Mouse (Mus musculus): ENCODE data around the gene Pnkp. TPM values are rescaled to one million over a fixed set of nuclear protein-coding genes. Genes with fewer than 3 reads are reported as not detected.
"Not testable (repeated sequence)": the region's sequence is repeated elsewhere in the genome, so short reads cannot be mapped to it uniquely, and the experiment has no call there.

Pnkp gene
- total RNA-seq, 2 experiments from 2014 or later = 26.4 to 27.3 TPM

DNA sequence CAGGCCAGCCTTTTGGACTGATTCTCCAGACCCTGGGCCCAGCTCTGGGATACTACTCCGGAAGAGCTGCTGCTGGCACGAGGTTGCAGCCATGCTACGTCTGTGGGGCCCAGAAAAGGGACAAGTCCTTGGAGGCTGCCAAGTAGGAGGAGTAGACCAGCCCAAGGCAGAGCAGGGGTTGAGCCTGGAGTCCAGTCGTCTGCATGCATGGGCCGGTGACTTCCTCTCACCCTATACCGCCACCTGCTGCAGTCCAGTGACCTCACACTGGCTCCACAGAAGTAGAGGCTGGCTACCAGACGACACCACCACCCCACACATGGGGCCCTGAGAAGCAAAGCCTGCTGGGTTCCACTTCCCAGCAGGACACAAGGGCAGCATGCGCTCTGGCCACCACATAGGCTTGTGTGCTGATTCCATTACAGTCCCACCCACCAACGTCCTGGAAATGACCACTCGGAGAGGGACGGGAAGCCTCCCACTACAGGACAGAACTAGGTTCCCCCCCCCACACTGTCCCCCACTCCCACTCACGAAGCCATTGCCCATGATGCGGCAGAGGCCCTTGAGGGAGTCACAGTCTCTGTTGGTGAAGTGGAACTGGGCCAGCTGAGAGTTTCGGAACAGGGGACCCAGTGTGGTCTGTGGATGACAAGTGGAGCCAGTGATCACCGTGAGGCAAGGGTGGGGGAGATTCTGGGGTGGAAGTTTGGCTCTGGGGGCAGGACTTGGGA, 9.5 kb downstream of the Pnkp start:
- intact Hi-C loops (cut with DNase I) = no loop called here
- no peak for DNase-seq (ENCODE audit: low spot score in 2 of 2)

DNA sequence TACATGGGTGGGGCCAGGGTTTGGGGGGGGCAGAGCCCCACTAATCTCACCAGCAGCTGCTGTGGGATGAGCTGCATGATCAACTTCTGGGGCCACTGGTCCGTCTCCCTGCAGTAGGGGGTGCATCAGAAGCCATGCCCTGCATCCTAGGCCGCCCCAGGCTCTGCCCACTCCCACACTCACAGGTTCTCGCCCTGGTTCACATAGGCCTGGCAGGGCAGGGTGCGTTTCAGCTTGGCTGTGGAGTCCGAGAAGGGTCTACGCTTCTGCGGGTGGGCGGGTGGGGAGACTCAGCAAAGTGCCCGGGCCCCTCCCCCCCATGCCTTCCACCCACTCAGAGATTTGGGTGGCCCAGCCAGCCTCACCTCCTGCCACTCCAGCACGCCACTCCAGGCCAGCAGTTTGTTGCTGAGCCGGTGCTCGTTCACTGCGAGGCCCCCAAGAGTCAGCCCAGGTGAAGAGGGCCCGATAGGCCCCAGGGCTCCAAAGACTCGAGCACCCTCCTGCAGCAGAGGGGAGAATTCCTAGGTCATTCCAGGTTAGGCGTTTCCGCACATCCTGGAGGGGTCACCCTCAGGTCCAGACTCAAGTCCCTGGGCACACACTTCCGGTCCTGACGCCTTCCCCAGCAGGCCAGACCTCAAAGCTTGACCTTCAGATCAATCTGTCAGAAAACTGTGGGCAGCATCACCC, 10.2 kb downstream of the Pnkp start:
- DNase-seq (ENCODE audit: low spot score in 2 of 2) = no peak
- intact Hi-C loops (cut with DNase I) = no loop called here

DNA sequence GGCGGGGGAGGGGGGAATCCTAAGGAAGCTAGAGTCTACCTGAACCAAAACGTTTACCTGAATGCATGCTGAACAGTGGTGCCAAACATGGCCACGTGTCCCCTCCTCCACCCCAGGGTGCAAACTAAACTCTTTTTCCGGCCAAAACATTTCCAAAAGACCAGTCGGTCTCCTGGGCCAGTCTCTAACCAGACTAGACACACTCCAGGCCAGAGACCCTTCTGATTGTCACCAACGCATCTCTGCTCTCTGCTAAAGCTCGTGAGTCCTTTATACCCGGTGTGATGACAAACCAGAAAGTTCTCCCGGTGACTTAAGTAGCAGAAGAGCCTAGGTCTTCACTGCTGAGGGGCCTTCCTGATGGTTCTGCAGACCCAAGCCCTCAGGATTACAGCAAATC, 10.9 kb downstream of the Pnkp start:
- intact Hi-C loops (cut with DNase I) = no loop called here
- DNase-seq (ENCODE audit: low spot score in 2 of 2) = no peak

DNA sequence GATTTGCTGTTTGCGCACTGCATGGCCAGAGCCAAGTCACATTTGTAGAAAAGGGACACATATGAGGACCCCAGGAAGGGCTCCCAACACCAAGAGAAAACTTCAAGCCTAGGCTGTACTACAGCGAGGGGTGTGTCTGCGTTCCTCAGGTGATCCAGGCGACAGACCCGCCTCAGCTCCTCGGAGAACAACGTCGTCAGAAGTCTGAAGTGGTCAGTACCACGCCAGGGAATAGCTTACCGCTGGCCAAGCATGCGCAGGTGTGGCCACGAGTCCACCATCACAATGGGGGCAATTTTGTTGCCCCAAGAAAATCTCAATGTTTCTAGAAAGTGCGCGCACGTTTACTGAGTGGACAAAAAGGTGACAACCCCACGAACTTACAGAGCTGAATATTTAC, 11.5 kb downstream of the Pnkp start:
- intact Hi-C loops (cut with DNase I) = no loop called here
- no peak for DNase-seq (ENCODE audit: low spot score in 2 of 2)

DNA sequence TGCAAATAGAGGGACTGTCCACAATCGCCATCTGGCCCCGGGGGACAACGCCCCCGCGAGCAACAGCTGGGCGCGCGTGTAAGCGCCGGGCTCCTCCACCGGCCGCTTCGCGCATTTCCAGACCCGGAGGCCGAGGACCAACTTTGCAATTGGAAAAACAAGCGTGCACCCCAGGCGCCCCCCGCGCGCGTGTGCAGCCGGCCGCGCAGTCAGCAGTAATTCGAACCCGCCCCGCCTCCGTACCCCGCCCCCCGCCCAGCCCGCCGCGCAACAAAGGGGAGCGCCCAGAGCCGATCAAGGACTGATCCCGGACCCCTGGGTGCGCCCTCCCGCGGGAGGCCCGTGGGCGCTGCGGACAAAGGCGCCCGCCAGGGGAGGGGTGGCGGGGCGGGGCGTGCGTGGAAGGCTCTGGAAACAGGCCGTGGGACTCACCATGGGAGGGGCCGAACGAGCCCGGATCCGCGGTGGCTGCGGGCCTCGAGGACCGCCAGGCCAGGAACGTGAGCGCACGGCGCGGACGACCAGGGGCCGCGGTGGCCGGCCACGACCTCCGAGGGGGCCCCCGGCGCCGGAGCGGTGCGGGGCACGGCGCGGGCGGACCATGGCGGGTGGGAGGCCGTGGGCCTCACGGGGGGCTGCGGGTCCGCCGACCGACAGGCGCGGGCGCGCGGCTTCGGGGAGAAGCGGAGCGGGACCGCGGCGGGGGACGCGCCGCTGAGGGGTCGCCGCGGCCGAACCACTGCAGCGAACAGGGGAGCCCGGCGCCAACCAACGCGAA, 12.2 kb downstream of the Pnkp start:
- DNase-seq (ENCODE audit: low spot score in 2 of 2) = peak in 1 of 2 experiments; percentile 54
- intact Hi-C loops (cut with DNase I) = loop anchor here (1.0 kb wide), 2 partner anchors 12 to 26 kb away; partner anchors contain the start of gene Pnkp

DNA sequence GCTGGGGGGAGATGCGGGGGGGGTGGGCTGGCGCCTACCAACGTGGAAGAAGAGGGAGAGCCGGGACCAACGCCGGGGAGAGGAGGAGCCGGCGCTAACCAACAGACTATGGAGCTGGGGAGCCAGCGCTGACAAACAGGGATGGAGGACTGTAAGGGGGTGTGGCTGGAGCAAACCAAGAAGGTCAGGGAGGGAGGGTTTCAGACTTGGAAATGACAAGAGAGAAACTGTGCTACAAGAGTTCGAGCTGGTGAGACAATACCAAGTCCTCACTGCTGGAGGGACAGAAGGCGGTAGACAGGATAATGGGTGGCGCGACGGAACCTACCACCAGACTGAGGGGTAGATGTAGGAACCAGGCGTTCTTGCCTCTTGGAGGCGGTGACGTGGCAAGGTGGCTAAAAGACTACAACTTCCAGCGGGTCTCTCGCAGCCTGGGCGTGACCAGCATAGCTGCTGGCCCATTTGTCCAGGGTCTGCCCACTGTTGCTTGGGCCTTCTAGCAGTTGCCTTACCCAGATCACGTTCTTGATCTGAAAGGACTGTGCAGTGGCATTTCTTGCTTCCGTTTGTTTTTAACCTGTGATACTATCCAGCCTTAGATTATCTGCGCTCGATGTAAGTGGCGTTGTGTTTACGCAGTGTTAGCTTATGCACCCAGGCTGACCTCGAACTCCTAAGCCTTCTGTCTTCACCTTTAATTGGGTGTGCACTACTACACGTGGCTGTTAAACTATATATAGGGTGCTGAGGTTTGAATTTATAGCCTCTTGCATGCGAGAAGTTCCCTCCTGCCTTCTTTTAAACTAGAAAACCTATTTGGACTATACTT, 13.0 kb downstream of the Pnkp start, which contains the start of gene Ptov1:
Ptov1 (minus strand) TSS at position 92 of the 832 bp plus-strand sequence.
- intact Hi-C loops (cut with DNase I) = loop anchor here (1.0 kb wide), 3 partner anchors 13 to 25 kb away; partner anchors contain the start of genes Med25 and Pnkp
- DNase-seq (ENCODE audit: low spot score in 2 of 2) = peak; percentile 94 to 99

DNA sequence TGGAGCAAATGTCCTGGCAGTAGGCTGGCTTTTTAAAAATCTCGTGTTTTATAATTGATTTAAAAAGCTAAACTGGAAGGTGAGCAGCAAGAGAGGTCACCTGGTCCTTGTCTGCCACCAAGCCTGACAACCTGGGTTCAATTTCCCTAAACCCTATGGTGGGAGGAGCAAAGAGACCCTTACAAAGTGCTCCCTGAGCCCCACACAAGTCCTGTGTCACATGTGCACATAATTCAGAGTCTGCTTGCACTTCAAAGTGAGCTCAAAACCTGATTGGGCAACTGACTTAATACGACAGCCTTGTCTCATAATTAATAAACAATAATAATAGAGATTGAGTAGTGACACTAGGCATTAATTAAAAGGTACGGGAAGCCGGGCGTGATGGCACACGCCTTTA, 13.7 kb downstream of the Pnkp start:
- no peak for DNase-seq (ENCODE audit: low spot score in 2 of 2)
- intact Hi-C loops (cut with DNase I) = loop anchor here (1.0 kb wide), 1 partner anchor 22 kb away; the partner anchor contains the start of gene Med25

DNA sequence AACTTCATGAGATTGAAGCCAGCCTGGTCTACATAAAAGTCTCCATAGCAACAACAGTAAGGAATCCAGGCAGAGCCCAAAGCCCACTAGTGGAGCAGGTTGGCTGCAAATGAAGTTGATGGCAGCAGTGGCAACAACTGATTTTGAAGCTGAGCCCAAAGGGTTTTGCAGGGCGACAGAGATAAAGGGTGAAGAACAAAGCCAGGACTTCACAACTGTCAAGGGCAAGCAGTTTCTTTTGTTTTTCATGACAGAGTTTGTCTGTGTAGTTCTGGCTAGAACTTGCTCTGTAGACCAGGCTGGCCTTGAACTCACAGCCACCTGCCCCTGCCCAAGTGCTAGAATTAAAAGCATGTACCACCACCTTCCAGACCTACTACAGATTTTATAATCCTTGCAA, 14.2 kb downstream of the Pnkp start:
- intact Hi-C loops (cut with DNase I) = no loop called here
- no peak for DNase-seq (ENCODE audit: low spot score in 2 of 2)

DNA sequence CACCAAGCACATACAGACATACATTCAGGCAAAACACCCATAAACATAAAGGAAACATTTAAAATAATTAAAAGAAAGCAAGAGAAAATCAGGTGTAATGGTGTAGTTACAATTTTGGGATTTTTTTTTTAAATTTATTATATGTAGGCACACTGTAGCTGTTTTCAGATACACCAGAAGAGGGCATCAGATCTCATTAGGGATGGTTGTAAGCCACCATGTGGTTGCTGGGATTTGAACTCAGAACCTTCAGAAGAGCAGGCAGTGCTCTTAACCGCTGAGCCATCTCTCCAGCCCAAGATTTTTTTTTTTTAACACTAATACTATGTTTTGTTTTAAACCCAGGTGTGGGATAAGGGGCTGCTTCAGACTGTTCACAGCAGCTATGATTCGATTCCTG, 14.8 kb downstream of the Pnkp start:
- intact Hi-C loops (cut with DNase I); DNase-seq (ENCODE audit: low spot score in 2 of 2): not testable (repeated sequence)

DNA sequence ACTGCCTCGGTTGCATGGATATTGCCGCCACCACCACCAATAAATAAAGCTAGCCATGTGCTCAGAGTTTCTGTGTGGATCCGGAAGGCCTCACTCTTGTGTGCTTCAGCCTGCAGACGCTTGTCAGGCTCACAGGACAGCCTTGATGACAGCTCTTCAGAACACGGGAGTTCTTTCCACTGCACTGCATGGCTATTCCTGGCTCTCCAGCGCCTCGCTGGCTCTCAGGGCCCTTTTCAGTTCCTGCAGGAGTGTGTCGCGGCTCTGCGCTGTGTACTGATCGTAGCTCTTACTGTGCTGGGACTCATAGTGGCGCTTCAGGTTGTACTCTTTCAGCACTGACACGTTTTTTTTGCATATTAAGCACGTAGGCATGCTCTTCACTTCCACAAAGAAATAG, 20.9 kb downstream of the Pnkp start:
- DNase-seq (ENCODE audit: low spot score in 2 of 2) = no peak
- intact Hi-C loops (cut with DNase I) = no loop called here

DNA sequence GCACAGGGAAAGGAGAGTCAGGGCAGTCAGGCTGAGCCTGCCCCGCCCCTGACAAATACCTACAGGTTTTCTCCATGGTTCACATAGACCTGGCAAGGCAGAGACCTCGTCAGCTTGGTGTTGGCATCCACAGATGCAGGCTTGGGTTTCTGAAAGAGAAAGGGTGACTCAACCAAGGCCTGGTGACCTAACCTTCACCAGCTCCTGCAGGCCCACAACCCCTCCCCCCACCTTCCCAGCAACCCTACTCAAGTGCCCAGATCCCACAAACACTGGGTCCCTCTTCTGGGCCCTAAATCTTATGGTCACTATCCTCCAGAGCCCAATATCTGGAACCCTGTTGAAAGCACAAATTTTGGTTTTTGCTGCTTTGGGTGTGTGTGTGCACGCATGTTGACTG, 26.1 kb downstream of the Pnkp start:
- intact Hi-C loops (cut with DNase I) = no loop called here

DNA sequence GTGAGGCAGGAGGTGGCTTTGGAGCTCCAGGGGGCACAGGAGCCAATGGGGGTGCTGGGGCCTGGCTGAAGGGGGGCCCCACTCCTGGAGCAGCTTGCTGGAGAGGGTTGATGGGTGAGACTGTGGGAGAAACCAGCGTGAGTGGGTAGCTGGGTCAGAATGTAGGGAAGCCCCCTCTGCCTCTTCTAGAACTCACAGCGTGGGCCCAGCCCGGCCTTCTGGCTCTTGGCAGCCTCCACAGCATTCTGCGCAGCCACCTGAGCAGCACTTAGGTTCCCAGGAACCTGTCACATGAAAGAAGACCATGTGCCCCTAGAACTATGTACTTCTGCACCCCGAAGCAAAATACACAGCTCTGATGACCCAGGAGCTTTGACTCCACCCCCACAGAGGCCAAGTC, 27.7 kb downstream of the Pnkp start:
- intact Hi-C loops (cut with DNase I) = no loop called here
- no peak for DNase-seq (ENCODE audit: low spot score in 2 of 2)

More for the DNA sequence above, 26.1 kb downstream of the Pnkp start:
- no peak for DNase-seq (ENCODE audit: low spot score in 2 of 2)

DNA sequence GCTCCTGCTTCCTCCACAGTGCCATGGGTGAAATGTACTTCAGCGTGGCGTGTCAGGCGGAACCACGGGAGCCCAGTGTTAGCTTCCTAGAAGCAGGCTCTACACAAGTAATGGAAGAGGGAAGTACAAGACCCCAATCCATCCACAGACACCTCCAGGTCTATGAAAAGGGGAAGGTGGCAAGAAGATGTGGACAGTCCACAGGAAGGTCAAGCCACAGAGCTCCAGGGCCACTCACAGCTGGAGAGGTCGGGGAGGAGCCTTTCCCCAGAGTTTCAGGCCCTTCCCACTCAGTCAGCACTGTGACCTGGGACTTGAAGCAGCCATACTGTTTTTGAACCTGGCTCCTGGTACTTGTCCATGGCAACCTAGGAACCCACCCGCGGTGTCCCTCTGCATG, 30.0 kb downstream of the Pnkp start:
- intact Hi-C loops (cut with DNase I) = no loop called here
- DNase-seq (ENCODE audit: low spot score in 2 of 2) = no peak

DNA sequence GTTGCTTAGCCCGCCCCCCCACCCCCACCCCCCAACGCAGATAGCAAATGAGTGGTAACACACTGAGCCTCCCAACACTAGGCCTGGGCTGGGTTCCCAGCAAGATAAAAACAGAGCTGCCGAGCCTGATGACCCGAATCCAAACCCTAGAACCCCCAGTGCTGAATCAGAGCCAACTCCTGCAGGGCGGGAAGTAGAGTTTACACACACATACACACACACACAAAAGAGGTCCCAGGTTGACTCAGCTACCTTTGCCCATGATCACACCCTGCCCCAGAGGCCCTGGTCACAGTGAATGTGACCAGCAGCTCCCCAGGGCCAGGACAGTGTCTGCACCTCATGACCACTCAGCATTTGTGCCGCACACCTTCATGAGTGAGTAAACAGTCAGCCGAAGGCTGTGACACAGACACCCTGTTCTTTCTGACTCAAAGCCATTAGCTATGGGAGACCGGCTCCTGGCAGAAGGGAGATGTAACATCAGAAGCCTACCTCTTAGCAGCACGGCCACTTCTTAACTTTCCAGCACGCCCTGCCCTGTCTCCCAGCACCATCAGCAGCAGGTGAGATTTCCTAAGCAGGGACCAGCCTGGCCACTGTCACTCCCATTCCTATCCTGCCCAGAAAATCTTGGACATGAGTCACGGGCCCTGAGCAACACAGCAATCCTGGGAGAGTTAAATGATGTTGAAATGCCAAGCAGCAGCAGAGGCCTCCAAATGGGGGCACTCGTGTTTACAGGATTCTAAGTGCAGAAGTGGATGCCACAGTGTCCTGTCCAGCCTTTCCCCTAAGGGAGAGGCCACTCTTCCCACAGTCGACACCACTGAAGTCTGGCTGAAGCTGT, 31.5 kb downstream of the Pnkp start:
- no peak for DNase-seq (ENCODE audit: low spot score in 2 of 2)
- intact Hi-C loops (cut with DNase I) = no loop called here

DNA sequence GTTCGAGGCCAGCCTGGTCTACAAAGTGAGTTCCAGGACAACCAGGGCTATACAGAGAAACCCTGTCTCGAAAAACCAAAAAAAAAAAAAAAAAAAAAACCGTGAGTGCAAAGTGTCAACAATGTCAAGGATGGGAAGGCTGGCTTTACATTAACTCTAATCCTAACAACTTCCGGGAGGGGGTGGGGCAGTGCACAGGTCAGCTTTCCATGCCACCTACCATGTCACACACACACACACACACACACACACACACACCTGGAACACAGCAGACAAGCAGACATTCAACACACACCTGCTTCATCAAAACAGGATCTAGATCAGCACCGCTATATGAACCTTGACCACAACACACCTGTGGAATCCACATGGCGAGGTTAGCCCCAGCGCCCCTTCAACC, 33.2 kb downstream of the Pnkp start:
- intact Hi-C loops (cut with DNase I) = loop anchor here (1.0 kb wide), 1 partner anchor 41 kb away; the partner anchor contains the start of gene Tbc1d17
- DNase-seq (ENCODE audit: low spot score in 2 of 2) = no peak

DNA sequence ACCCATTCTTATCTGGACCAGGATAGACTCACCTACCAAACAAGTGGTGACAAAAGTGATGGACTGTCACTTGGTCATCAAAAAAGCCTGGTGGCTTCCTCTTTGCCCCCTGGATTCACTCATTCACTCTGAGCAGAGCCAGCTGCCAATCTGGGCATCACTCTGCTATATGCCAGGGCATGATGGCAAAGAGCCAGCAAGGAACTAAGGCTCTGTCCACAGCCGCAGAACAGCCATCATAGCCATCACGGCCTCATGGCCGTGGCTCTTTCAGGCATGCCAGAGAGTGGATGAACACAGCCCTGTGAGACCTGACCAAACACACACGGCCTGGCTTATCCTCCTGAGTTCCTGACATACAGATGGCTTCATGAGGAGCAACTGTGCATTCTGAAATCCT, 33.8 kb downstream of the Pnkp start:
- no peak for DNase-seq (ENCODE audit: low spot score in 2 of 2)
- intact Hi-C loops (cut with DNase I) = loop anchor here (1.0 kb wide), 1 partner anchor 41 kb away; the partner anchor contains the start of gene Tbc1d17

DNA sequence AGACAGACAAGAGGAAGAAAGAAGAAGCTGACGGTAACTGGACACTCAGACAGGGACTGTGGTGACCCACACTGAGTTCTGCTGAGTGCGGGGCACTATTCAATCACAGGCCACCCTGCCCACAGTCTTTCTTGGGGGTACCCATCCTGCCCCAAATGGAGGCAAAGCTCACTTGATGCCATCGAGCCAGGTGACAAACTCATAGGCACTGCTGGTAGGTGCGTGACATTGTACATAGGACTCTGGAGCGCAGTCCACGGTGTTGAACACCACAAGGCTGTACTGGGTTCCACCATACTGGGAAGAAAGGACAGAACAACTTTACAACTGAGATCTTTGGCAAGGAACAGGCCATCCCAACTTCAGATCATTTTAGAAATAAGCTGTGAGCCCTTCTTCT, 34.7 kb downstream of the Pnkp start:
- DNase-seq (ENCODE audit: low spot score in 2 of 2) = no peak
- intact Hi-C loops (cut with DNase I) = loop anchor here (1.0 kb wide), 1 partner anchor 21 kb away; no protein-coding TSS in a partner anchor

DNA sequence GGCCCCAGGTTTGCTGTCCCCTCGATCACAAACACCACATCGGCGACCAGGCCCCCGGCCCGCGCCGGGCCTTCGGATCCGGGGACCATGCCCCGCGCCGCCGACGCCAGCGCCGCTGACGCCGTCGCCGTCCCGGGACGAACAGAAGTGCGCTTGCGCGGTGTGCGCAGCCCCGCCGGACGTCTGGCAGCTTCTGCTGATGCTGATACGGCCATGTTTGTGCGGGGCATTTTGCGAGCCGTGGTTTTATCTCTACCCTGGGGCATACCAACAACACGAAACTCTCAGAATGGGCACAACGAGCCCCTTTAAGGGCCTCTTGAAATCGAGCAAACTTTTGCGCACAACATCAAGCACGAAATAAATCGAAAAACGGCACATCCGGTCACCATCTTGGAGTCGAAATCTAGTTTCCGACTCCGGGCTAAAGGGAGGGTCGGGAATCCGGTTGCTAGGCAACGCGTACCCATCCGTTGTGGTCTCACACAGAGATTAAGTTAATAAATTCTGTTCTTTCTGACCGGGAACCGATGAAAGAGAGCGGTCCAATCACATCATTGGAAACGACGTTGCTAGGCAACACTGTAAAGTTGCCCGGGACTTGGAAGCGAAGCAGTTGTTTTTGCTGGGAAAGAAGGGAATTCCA, 35.5 kb downstream of the Pnkp start, which contains the start of gene Med25:
Med25 (minus strand) TSS at position 437 of the 646 bp plus-strand sequence.
- intact Hi-C loops (cut with DNase I) = loop anchor here (1.0 kb wide), 1 partner anchor 22 kb away; no protein-coding TSS in a partner anchor

More for the DNA sequence above, 35.5 kb downstream of the Pnkp start, which contains the start of gene Med25:
- DNase-seq (ENCODE audit: low spot score in 2 of 2) = peak; percentile 97 to 98
